Mouse (Mus musculus) bone marrow, adult 2 months (tissue): ENCODE results near the gene Cfap126.

Source experiments
- CTCF ChIP-seq: fragments of 200-500 bp; IDR thresholded peaks from 2 replicates; pipeline ENCODE4 v1.5.1; 2011; ENCODE audit warnings: low read length, control low read depth; ENCODE audit not compliant: control insufficient read depth, insufficient read depth
- POLR2A ChIP-seq: fragments of 200-500 bp; IDR thresholded peaks from 2 replicates; pipeline ENCODE4 v1.6.1; 2011; ENCODE audit warnings: low read depth, mild to moderate bottlenecking, control low read depth, low read length, borderline replicate concordance; ENCODE audit not compliant: control insufficient read depth

- TF ChIP-seq CTCF = no peak
- TF ChIP-seq POLR2A = no peak
These were observed 9.2 kb downstream of the Cfap126 start for GRCm38 (mm10) chr1:171122932-171123331.
